Mouse (Mus musculus) lung, postnatal 0 days (tissue): ENCODE results near the gene Cd3e. TPM values are rescaled to one million over a fixed set of nuclear protein-coding genes. Genes with fewer than 3 reads are reported as not detected.
A peak's percentile ranks its signal among the peaks of the same experiment; 100 is the strongest.

ENCODE experiments used
- ATAC-seq: fragments of 200-750 bp; cut with Nextera tagmentation; 2 replicates; pipeline ENCODE4 v1.8.0; 2017; ENCODE audit warnings: moderate library complexity
- DNase-seq: peaks from one replicate; pipeline ENCODE4 v3.0.0-alpha.2; 2016; ENCODE audit warnings: low spot score
- H3K27ac ChIP-seq: fragments of 300-500 bp; sonication (generic); 2 replicates; pipeline ENCODE4 v1.5.1; 2014; ENCODE audit warnings: antibody characterized with exemption, mild to moderate bottlenecking, low read length, mixed read lengths
- H3K27me3 ChIP-seq: fragments of 300-500 bp; sonication (generic); replicated peaks from 2 replicates; pipeline ENCODE4 v1.6.1; 2014; ENCODE audit warnings: low read length, mixed read lengths; ENCODE audit not compliant: insufficient read depth
- H3K36me3 ChIP-seq: fragments of 300-500 bp; sonication (generic); 2 replicates; pipeline ENCODE4 v1.6.1; 2014; ENCODE audit warnings: low read length, mixed read lengths; ENCODE audit not compliant: insufficient read depth
- H3K4me1 ChIP-seq: fragments of 300-500 bp; sonication (generic); 2 replicates; pipeline ENCODE4 v1.6.1; 2014; ENCODE audit warnings: antibody characterized with exemption, low read depth, low read length, mixed read lengths; ENCODE audit not compliant: insufficient read depth
- H3K4me2 ChIP-seq: fragments of 300-500 bp; sonication (generic); replicated peaks from 2 replicates; pipeline ENCODE4 v1.6.1; 2014; ENCODE audit warnings: low read depth, mild to moderate bottlenecking, low read length, moderate library complexity, mixed read lengths
- H3K4me3 ChIP-seq: fragments of 300-500 bp; sonication (generic); 2 replicates; pipeline ENCODE4 v1.5.1; 2014; ENCODE audit warnings: low read depth, low read length
- H3K9ac ChIP-seq: fragments of 300-500 bp; sonication (generic); replicated peaks from 2 replicates; pipeline ENCODE4 v1.6.1; 2014; ENCODE audit warnings: low read depth, mild to moderate bottlenecking
- H3K9me3 ChIP-seq: fragments of 300-500 bp; sonication (generic); 2 replicates; pipeline ENCODE4 v1.6.1; 2016; ENCODE audit warnings: low read length, mixed read lengths
- CTCF ChIP-seq: IDR thresholded peaks from 2 replicates; pipeline ENCODE4 v1.5.1; 2016; ENCODE audit warnings: antibody characterized with exemption, mild to moderate bottlenecking
- EP300 ChIP-seq: IDR thresholded peaks from 2 replicates; pipeline ENCODE4 v1.6.1; 2016; ENCODE audit warnings: antibody characterized with exemption, mild to moderate bottlenecking, control low read depth
- WGBS: fragments of 180-500 bp; shearing (Covaris S2); extraction: QIAGEN DNeasy Blood & Tissue Kit; methylation state at CpG from one replicate; pipeline ENCODE4 v1.1.7; 2014; 5-methylcytosine and 5-hydroxymethylcytosine counted together
- polyA plus RNA-seq: library from polyadenylated mRNA; unstranded; fragments of >200 nt; fragmentation: Nextera tagmentation; extraction: Ambion mirVana; gene quantifications from 2 replicates; pipeline ENCODE4 v1.2.1, GENCODE M21; 2015

Cd3e gene
- polyA plus RNA-seq, 1 experiment from 2014 or later = 0.27 TPM

DNA sequence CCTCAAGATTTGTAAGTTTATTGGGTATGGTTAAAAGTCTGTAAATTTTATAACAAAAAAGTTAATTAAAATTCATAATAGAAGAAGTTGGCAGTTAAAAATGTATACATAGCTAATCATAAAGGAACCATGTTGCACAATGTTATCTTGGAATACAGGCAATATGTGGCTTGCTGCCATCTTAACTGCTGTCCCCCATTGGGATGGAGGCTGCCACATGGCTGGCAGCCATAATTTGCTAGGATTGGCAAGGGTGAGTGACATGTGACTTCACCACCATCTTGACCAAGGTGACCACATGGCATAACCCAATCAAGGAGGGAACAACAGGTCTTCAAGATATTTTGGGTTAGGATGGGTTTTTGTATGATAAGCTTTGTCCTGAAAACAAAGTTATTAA, 17.2 kb downstream of the Cd3e start:
- no peak for ATAC-seq
- Histone ChIP-seq H3K27me3 (no peaks in the 10 kb centered on the region), H3K4me2 (no peak overlapping the region), H3K4me1 (no peaks in the 10 kb centered on the region), H3K36me3 (no peaks in the 10 kb centered on the region), H3K9me3 (no peaks in the 10 kb centered on the region), H3K27ac (no peak overlapping the region), H3K4me3 (no peak overlapping the region), H3K9ac (no peak overlapping the region)
- DNase-seq = no peak
- TF ChIP-seq CTCF = no peak
- TF ChIP-seq EP300 = no peak

- 79% methylated on average over 2 of the region's 2 CpGs for WGBS
These were observed 17.6 kb downstream of the Cd3e start for GRCm38 (mm10) chr9:44991821-44992220.

DNA sequence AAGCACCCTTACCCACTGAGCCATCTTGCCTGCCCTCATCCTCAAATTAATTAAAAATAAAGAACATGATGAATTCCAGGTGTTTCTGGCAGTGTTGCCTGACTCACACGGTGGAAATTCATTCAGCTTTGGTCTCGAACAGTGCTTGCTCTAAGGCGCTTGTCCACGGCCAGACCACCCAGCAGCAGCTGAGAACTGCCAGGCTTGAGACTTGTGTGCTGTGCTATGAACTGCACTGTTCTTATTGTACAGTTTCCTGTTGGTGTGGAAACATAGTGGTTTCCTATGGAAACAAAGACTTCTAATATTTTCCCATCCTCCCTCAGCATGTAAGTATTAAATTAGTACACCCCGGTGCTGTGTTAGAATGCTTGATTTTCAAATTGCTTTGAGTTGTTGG, 22.5 kb downstream of the Cd3e start:
- Histone ChIP-seq H3K4me3 (no peak overlapping the region), H3K36me3 (no peaks in the 10 kb centered on the region), H3K9me3 (no peaks in the 10 kb centered on the region), H3K27ac (no peak overlapping the region), H3K4me2 (no peak overlapping the region), H3K27me3 (no peaks in the 10 kb centered on the region), H3K9ac (no peak overlapping the region), H3K4me1 (no peaks in the 10 kb centered on the region)
- WGBS = 63% methylated on average over 5 of the region's 5 CpGs
- DNase-seq (no peak), ATAC-seq (no peak)
- no peak for TF ChIP-seq CTCF

More at GRCm38 (mm10) chr9:44991821-44992220, 17.6 kb downstream of the Cd3e start:
- no peak overlapping the region for H3K4me3 ChIP-seq
- H3K9me3 ChIP-seq = no peaks in the 10 kb centered on the region
- H3K27me3 ChIP-seq = no peaks in the 10 kb centered on the region
- DNase-seq (no peak), ATAC-seq (no peak)
- no peaks in the 10 kb centered on the region for H3K4me1 ChIP-seq
- TF ChIP-seq EP300 = no peak
- H3K27ac ChIP-seq = no peak overlapping the region
- no peak overlapping the region for H3K9ac ChIP-seq
- H3K4me2 ChIP-seq = no peak overlapping the region
- no peaks in the 10 kb centered on the region for H3K36me3 ChIP-seq

GRCm38 (mm10) chr9:44986242-44986781, 23.1 kb downstream of the Cd3e start:
- Histone ChIP-seq H3K4me3 (no peak overlapping the region), H3K27ac (no peak overlapping the region)
- TF ChIP-seq EP300 = no peak

GRCm38 (mm10) chr9:44985721-44986161, 23.7 kb downstream of the Cd3e start:
- no peak for DNase-seq
- no peak overlapping the region for H3K27ac ChIP-seq
- no peak overlapping the region for H3K4me2 ChIP-seq
- WGBS = 67% methylated on average over 3 of the region's 3 CpGs
- H3K4me1 ChIP-seq = no peaks in the 10 kb centered on the region
- ATAC-seq = no peak
- H3K27me3 ChIP-seq = no peaks in the 10 kb centered on the region
- no peaks in the 10 kb centered on the region for H3K36me3 ChIP-seq
- no peaks in the 10 kb centered on the region for H3K9me3 ChIP-seq
- H3K9ac ChIP-seq = no peak overlapping the region
- no peak for TF ChIP-seq EP300
- no peak for TF ChIP-seq CTCF
- H3K4me3 ChIP-seq = no peak overlapping the region

More at GRCm38 (mm10) chr9:44986242-44986781, 23.1 kb downstream of the Cd3e start:
- peak; percentile 60 for DNase-seq
- H3K4me1 ChIP-seq = no peaks in the 10 kb centered on the region
- no peak overlapping the region for H3K4me2 ChIP-seq
- no peaks in the 10 kb centered on the region for H3K36me3 ChIP-seq
- H3K27me3 ChIP-seq = no peaks in the 10 kb centered on the region
- H3K9me3 ChIP-seq = no peaks in the 10 kb centered on the region
- H3K9ac ChIP-seq = no peak overlapping the region
- ATAC-seq = peak; percentile 57
- 58% methylated on average over 14 of the region's 14 CpGs for whole genome bisulfite sequencing

DNA sequence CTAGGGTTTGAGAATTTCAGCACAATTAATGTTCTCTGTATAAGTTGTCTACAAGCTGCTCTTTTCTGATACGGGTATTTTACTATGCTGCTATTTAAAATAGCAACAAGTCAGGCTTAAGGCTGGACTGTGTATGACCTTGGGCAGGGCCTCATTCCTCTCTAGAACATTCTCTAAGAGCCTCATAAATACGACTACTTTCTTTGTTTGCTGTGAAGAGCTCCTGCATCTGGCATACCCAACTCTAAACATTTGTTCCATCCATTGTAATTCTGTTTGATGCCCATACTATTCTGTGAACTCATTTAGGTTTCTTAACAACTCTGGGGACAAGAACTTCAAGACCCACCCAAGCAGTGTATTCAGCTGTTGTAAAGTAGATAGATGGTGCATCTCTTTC, 26.4 kb downstream of the Cd3e start:
- Histone ChIP-seq H3K4me3 (no peak overlapping the region), H3K9ac (no peak overlapping the region), H3K27me3 (no peaks in the 10 kb centered on the region), H3K27ac (no peak overlapping the region), H3K9me3 (no peaks in the 10 kb centered on the region), H3K4me2 (no peak overlapping the region), H3K36me3 (no peaks in the 10 kb centered on the region), H3K4me1 (no peaks in the 10 kb centered on the region)
- 63% methylated on average over 2 of the region's 2 CpGs for WGBS
- ATAC-seq (no peak), DNase-seq (no peak)
- TF ChIP-seq CTCF (no peak), EP300 (no peak)

- Histone ChIP-seq H3K4me2 (no peak overlapping the region), H3K36me3 (no peaks in the 10 kb centered on the region), H3K27ac (no peak overlapping the region), H3K27me3 (no peaks in the 10 kb centered on the region), H3K4me3 (no peak overlapping the region), H3K9ac (no peak overlapping the region), H3K4me1 (no peaks in the 10 kb centered on the region), H3K9me3 (no peaks in the 10 kb centered on the region)
- no peak for ATAC-seq
- no peak for TF ChIP-seq CTCF
- no peak for TF ChIP-seq EP300
- DNase-seq = no peak
- WGBS = 79% methylated on average over 3 of the region's 3 CpGs
These were observed 26.9 kb downstream of the Cd3e start for GRCm38 (mm10) chr9:44982531-44982930.
